Mouse (Mus musculus) adipocyte (in vitro differentiated cells): Measurements from ENCODE around the gene Samd4b.

Experiments used
- DNase-seq: peaks from one replicate; pipeline ENCODE4 v3.0.0-alpha.2; 2016; ENCODE audit warnings: low spot score

Gene Samd4b

GRCm38 (mm10) chr7:28377190-28378065 lies 220.5 kb downstream of the Samd4b start:
- DNase-seq, result peak; percentile 44

- peak; percentile 86 for DNase-seq
Observed at GRCm38 (mm10) chr7:28376011-28376771, 221.8 kb downstream of the Samd4b start.

- peak; percentile 84 for DNase-seq
Observed at GRCm38 (mm10) chr7:28375176-28375921, 222.6 kb downstream of the Samd4b start.

GRCm38 (mm10) chr7:28374647-28375046 lies 223.3 kb downstream of the Samd4b start:
- DNase-seq, result no peak

GRCm38 (mm10) chr7:28373891-28374495 lies 224.0 kb downstream of the Samd4b start:
- no peak for DNase-seq

- DNase-seq, result peak; percentile 94
Observed at GRCm38 (mm10) chr7:28373131-28373581, 224.8 kb downstream of the Samd4b start.

- DNase-seq, result peak; percentile 98
Observed at GRCm38 (mm10) chr7:28372251-28373108, 225.5 kb downstream of the Samd4b start, which contains the start of gene Plekhg2. Plekhg2 (minus strand) TSS chr7:28372599.

GRCm38 (mm10) chr7:28371514-28371989 lies 226.4 kb downstream of the Samd4b start:
- no peak for DNase-seq

GRCm38 (mm10) chr7:28370977-28371513 lies 226.9 kb downstream of the Samd4b start:
- peak; percentile 23 for DNase-seq

GRCm38 (mm10) chr7:28370051-28370450 lies 227.9 kb downstream of the Samd4b start:
- no peak for DNase-seq

GRCm38 (mm10) chr7:28368276-28368920 lies 229.5 kb downstream of the Samd4b start:
- DNase-seq, result no peak

GRCm38 (mm10) chr7:28367663-28368275 lies 230.2 kb downstream of the Samd4b start:
- DNase-seq, result peak; percentile 28

- no peak for DNase-seq
Observed at GRCm38 (mm10) chr7:28362441-28363060, 235.4 kb downstream of the Samd4b start.

GRCm38 (mm10) chr7:28361647-28362341 lies 236.2 kb downstream of the Samd4b start:
- DNase-seq, result no peak

- no peak for DNase-seq
Observed at GRCm38 (mm10) chr7:28360291-28360690, 237.7 kb downstream of the Samd4b start.

- no peak for DNase-seq
Observed at GRCm38 (mm10) chr7:28359854-28360253, 238.1 kb downstream of the Samd4b start.

GRCm38 (mm10) chr7:28358431-28358830 lies 239.5 kb downstream of the Samd4b start:
- DNase-seq, result no peak

- peak; percentile 19 for DNase-seq
Observed at GRCm38 (mm10) chr7:28357984-28358383, 240.0 kb downstream of the Samd4b start.
